Mouse (Mus musculus) v-Abl transformed pro-B cells (cell line): ENCODE measurements at regions not wholly inside any gene's neighbourhood (a gene's known extent, or its start where the extent isn't known, plus 50 kb on each side); places are given as distances from the start of the nearest gene placed in this dataset.

Source experiments
- in situ Hi-C, 2 experiments: fragments of 400-800 bp; cut with MboI; formaldehyde crosslinking; loops; one replicate each; pipeline ENCODE4 v1.15.1; 2025; ENCODE audit not compliant: unreplicated experiment in 2 of 2

GRCm38 (mm10) chr6:111621684-111622480 lies 651.7 kb upstream of the Lmcd1 start:
- in situ Hi-C loops: no loop called here

DNA sequence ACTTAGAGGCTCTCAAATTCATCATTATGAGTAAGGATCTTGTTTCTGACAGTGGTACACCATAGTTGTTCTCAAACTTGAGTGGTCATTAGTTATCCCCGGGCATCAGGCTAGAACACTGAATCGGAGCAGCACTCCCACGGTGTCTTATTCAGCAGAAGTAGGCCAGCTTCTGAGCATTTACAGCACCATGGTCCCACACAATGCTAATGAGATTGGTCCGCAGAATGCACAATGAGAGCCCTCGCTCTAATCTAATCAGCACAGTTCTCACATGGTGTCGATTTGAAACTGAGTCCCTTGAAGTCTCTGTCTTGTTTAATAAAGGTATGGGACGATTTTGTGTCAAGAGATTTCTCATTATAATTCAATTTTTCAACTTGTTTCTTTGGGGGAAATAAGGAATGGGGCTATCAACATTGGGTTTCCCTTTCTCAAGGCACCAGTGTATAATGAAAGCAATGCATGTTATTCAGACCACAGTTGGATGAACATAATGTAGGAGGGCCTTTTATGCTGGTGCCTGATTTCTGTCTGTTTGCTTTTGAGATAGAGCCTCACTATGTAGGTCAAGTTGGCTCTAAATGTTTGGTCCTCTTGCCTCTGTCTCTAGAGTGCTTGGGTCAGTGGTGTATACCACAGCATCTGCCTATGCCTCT lies 650.9 kb upstream of the Lmcd1 start:
- in situ Hi-C loops: no loop called here

DNA sequence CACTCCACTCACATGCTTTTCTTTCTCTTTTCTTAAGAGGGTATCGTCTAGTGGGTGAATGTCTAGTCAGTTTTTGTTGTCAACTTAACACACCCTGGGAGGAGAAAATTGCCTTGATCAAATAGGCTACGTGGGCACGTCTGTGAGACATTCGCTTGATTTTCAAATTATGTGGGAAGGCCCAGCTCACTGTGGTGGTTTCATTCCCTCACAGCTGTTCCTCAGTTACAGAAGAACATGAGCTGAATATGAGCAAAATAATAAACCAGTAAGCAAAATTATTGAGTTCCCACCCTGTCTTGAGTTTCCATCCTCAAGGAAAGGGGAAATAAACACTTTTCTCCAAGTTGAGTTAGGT lies 650.4 kb upstream of the Lmcd1 start:
- in situ Hi-C loops: no loop called here

DNA sequence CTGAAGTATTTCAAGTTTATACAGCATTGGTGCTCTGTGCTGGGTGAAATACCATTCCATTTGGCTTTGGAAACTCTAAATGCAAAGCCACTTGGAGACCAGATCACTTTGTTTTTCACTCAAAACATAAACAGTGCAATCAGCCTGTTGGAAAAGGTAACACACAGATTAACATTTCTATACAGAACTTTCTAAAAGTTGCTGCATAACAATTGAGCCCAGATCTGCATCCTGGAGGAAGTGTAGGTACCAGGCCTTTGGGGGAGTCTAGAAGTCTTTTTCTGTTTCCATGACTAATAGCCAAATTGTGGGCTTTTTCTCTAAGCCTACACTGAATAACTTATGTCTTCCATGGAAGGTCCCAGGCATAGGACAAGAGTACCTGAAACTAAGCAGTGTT lies 648.1 kb upstream of the Lmcd1 start:
- in situ Hi-C loops: no loop called here

- in situ Hi-C loops: no loop called here
Observed at GRCm38 (mm10) chr6:111652736-111653135, 620.8 kb upstream of the Lmcd1 start.

DNA sequence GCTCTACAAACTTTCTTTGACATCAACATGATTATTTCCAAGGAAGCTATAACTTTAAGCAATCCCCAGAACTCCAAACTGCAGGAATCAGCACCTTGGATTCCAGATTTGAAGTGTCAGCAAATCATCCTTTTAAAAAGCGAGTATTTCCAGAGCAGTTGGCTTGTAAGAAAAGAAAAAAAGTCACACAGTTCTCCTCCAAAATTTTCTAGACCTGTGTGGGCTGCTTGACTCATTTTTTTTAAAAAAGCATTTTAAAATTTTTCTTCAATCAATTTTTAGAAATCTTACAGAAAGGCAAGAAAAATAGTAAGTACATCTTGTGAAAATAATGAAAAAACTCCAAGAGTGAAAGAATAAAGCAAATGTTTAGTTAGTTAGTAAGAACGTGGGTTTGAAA lies 613.6 kb upstream of the Lmcd1 start:
- in situ Hi-C loops: no loop called here

GRCm38 (mm10) chr6:111664603-111665002 lies 609.0 kb upstream of the Lmcd1 start:
- in situ Hi-C loops: no loop called here

- in situ Hi-C loops: no loop called here
Observed at GRCm38 (mm10) chr6:111684911-111685310, 588.6 kb upstream of the Lmcd1 start.

DNA sequence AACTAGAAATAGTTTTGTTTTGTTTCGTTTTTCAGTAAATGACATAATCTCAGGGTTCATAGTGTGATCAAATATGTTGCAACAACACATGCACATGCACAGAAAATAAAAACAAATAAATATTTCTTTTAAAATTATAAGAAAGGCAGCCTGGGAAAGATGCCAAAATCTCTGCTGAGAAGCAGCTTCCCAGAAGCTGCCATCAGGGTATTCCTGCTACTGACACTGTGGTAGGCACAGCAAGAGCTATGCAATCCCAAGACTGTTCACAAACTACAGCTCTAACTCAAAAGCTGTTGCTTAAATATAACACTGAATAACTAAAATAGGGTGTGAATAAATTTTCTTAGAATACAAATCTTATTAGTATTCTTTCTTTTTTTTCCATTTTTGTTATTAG lies 570.7 kb upstream of the Lmcd1 start:
- in situ Hi-C loops: no loop called here

DNA sequence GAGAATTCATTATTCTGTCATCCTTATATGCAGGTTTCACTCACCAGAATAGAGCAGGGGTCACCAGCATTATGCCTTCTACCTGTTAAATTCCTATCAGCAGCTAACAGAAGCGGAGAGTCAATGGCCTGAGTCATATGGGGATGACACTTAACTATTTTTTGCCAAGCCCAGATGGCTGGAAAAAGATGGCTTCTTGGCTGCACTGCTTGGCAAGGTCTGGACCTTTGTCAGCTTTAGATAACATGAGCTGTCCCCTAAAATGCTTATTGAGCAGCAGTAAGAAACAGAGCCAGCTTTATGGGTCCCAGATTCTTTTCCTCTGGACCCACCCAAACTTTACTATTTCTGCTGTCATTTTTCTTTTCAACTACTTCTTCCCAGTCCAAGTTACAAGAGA lies 565.3 kb upstream of the Lmcd1 start:
- in situ Hi-C loops: no loop called here

DNA sequence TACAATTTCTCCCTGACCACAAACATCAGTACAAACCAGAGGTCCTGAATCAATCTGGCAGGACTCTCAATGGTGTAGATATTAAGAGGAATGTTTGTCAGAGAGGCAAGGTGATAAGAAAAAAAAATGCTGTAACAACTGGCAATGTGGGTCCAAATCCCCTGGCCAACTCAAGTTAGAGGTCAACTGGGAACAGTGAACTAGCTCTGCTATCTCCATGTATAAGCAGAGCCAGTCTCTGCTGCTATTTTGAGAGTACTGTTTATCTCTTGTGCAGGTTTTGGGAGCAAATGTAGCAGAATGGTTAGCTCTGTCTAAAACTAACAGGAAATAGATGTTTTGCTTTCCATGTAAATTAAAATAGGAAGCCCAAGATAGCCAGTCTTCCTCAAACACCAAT lies 547.6 kb upstream of the Lmcd1 start:
- in situ Hi-C loops: no loop called here

DNA sequence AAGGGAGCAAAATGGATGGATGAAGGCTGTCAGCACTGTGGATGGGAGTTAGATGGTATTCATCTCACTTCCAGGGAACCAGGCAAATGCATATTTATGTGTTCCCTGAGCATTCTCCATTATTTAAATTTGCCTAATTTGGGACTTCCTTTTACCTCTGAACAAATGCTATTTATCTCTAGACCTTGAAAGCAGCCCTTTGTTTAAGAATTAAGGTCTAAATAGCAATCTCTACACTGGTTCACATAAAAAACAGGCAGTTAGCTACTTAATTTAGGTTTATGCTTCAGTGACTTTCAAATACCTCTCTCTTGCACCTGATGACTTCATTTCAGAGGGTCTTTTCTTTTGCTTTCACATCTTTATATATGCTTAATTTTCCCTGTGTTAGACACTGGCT lies 543.2 kb upstream of the Lmcd1 start:
- in situ Hi-C loops: no loop called here

- in situ Hi-C loops: no loop called here
Observed at GRCm38 (mm10) chr6:111733926-111734325, 539.6 kb upstream of the Lmcd1 start.

GRCm38 (mm10) chr6:111738983-111739382 lies 534.6 kb upstream of the Lmcd1 start:
- in situ Hi-C loops: no loop called here

DNA sequence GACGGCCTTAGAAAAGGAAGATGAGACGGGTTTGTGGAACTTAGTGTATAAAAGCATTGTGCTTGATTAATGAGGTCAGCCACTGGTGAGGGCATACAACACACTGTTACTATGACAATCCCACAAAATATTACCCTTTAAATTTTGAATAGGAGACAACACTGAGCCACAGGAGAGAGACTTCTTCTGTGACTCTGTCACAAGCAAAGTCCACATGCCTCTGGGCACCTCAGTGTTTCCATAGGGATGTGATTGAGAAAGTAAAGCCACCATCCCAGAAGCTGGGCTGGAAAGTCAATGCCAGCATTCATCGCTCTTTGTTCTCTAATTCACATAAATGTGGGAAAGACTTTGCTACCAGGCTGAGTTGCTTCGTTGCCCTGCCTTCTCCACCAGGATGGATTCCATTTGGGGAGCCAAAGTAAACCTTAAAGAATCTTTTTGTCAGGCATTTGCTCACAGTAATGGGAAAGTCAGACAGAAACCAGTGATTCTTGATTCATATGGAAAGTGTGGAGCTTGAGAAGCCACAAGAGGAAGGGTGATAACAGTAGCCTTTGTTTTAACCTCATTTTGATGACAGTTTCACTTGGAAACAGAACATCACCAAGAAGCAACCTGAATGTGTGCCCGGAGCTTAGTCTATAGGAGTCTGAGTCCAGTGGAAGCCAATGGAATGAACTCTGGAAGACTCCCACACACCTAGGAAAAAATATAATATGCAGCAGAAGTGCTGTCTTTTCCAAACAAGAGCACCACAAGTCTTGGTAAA lies 491.7 kb upstream of the Lmcd1 start:
- in situ Hi-C loops: no loop called here

- in situ Hi-C loops: no loop called here
Observed at GRCm38 (mm10) chr6:111808611-111809010, 464.9 kb upstream of the Lmcd1 start.

DNA sequence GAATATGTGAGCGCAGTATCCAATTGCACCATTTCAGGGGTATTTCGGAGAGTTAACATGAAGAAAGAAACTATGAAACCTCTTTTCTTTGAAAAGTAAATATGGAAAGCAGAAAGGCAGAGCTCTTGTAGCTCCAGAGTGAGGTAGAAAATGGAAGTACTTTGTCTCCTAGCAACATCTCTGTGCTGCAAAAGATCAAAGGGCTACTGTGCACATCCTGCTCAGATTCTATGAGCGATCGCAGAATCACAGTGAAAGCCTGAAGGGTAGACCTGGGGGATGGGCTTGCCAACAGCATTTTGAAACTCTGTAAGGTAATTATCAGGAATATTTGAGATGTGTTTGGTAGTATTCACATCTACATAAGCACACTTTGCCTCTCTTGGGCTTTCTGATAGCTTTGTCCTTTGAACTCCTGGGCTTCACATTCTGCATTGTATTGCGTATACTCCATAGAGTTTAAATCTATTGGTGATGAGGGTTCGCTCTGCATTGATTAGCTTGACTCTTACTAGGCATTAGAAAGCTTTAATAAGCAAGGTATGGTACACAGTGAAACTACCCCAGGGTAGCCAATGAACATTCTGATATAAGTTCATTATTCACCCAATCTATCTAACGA lies 459.5 kb upstream of the Lmcd1 start:
- in situ Hi-C loops: no loop called here

GRCm38 (mm10) chr6:111815150-111815549 lies 458.4 kb upstream of the Lmcd1 start:
- in situ Hi-C loops: no loop called here

GRCm38 (mm10) chr6:111820265-111820664 lies 453.3 kb upstream of the Lmcd1 start:
- in situ Hi-C loops: no loop called here

DNA sequence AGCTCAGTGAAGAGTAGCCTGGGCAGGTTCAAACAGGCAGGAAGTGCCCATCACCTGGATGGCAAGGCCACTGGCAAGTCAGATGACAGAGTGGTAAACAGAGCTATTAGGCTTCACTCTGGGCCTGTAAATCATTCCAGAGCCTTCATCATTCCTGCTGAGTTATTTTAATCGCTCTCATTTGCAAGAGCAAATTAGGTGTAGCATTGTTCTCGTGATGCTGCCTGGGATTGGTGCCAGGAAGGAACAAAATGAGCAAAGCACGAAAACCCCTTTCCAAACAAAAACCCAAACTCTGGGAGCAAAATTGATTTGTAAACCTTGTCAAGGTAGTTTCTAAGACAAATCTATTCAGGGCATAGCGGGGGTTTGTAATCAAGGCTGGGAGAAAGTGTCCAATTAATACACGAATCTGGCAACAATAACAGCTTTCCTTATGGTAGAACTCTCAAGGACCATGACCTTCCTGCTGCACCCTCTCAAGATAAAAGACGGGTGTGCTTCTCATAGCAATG lies 429.2 kb upstream of the Lmcd1 start:
- in situ Hi-C loops: no loop called here

DNA sequence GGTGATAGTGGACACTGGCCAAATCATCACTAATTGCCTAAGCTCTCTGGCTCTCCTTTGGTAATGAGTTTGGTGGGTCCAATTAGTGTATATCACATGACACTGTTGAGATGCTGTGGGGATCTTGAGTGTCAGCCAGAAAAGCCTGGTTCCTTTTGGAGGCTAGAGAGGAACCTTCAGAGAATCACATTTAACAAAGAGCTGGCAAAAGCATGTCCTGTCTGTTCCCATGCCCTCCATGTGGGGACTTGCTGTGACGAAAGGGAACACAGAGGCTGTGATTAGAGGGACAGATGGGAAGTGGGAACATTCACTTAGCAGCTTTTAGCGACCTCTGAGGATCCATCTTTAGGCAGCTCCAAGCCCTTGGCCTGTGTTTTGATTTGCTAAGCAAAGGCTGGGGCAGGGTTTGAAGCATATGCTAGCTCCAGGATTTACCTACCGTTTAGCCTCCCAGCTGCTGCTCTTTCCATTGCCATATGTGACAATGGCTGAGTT lies 407.4 kb upstream of the Lmcd1 start:
- in situ Hi-C loops: no loop called here
